Mouse (Mus musculus): ENCODE data around the gene Sod2. TPM values are rescaled to one million over a fixed set of nuclear protein-coding genes. Genes with fewer than 3 reads are reported as not detected.
"Not testable (repeated sequence)": the region's sequence is repeated elsewhere in the genome, so short reads cannot be mapped to it uniquely, and the experiment has no call there.

Gene Sod2
- polyA plus RNA-seq, 1 experiment from 2014 or later, result 136 TPM

DNA sequence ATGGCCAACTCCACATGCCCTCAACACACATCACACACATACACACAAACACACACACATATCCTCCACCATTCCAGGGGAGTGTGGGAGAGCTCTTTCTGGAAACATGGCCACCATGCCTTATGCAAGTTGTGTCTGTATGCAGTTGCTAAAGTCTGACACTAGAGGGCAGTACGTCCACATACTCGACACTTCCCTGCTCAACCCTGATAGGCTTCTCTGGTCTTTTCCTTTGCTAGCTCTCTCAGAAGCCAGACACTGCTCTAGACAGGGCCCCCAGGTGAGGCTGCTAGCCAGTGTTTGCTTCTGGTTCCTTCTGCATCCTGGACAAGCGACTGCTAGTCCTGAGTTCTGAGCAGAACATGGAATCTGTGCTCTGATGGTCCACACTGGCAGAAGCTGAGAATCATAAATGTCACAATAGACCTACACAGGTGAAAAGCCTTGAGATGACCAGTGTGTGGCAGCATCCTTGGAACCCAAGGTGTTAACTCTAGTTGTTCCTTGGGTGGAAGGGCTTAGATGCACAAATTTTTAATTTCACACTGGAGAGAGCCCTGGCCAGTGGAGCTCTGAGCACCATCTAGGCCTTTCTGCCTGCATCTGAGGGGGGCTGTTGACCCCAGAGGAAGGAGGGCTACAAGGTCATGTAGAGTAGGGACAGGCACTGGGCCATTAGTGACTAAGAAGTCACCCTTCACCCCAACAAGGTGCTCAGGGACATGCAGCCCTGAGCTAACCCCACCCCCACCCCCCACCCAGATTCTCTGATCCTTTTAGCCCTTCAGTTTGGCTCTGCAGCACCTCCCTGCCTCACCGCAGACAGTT is 37.4 kb downstream of the Sod2 start:
- DNase-seq (ENCODE audit: low spot score), result peak; percentile 42
- 7% methylated on average over 3 of the region's 4 CpGs for WGBS

GRCm38 (mm10) chr17:13052124-13052813 is 45.6 kb downstream of the Sod2 start, which contains the start of gene Gpr31b:
TSS of gene Gpr31b (minus strand) at chr17:13052296.
- not testable (repeated sequence) for H3K9me3 ChIP-seq (ENCODE audit: control insufficient read depth, low read length); H3K4me2 ChIP-seq (ENCODE audit: low read depth, low read length); H3K27me3 ChIP-seq (replicated peaks; ENCODE audit: control insufficient read depth, insufficient read depth, low read length); H3K27ac ChIP-seq (replicated peaks; ENCODE audit: low read depth, low read length); H3K4me3 ChIP-seq (ENCODE audit: low read depth, low read length); H3K9ac ChIP-seq (ENCODE audit: low read depth, low read length); H3K36me3 ChIP-seq (ENCODE audit: control insufficient read depth, insufficient read depth, low read length); DNase-seq (ENCODE audit: low spot score); ATAC-seq (ENCODE audit: low read depth); H3K4me1 ChIP-seq (ENCODE audit: control insufficient read depth, insufficient read depth, low read length)
- WGBS, result no CpG with 5 or more reads among the region's 8 CpGs

More for the DNA sequence above, 37.4 kb downstream of the Sod2 start:
- H3K4me2 ChIP-seq (ENCODE audit: low read depth, low read length); H3K4me3 ChIP-seq (ENCODE audit: low read depth, low read length); H3K9ac ChIP-seq (ENCODE audit: low read depth, low read length); H3K36me3 ChIP-seq (ENCODE audit: control insufficient read depth, insufficient read depth, low read length); H3K27ac ChIP-seq (replicated peaks; ENCODE audit: low read depth, low read length); H3K9me3 ChIP-seq (ENCODE audit: control insufficient read depth, low read length); H3K27me3 ChIP-seq (replicated peaks; ENCODE audit: control insufficient read depth, insufficient read depth, low read length); H3K4me1 ChIP-seq (ENCODE audit: control insufficient read depth, insufficient read depth, low read length): not testable (repeated sequence)
- peak; percentile 86 for ATAC-seq (ENCODE audit: low read depth)

DNA sequence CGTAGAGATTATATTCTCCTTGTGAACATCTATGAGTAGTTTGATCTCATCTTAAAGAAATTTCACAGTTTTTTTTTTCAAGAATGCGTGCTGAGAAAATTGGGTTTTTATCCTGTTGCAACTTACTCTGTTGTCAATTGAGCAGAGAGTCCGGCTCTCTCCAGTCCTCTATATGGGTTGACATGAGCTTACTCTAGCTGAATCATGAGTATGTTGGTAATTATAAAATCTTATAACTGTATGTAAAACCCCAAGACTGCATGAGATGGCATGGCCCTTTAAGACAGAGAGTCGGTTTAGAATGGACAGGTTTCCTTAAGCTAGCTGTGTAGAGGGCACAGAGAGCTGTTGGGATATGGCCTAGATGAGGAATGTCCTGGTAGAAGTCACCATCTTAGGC is 54.2 kb downstream of the Sod2 start, which contains the start of gene Tcp10b:
Gene Tcp10b (plus strand): TSS at position 301 of the 400 bp plus-strand sequence.
- H3K4me2 ChIP-seq (ENCODE audit: low read depth, low read length); H3K27me3 ChIP-seq (replicated peaks; ENCODE audit: control insufficient read depth, insufficient read depth, low read length); H3K4me3 ChIP-seq (ENCODE audit: low read depth, low read length); H3K9me3 ChIP-seq (ENCODE audit: control insufficient read depth, low read length); DNase-seq (ENCODE audit: low spot score); H3K4me1 ChIP-seq (ENCODE audit: control insufficient read depth, insufficient read depth, low read length); ATAC-seq (ENCODE audit: low read depth); H3K36me3 ChIP-seq (ENCODE audit: control insufficient read depth, insufficient read depth, low read length); H3K27ac ChIP-seq (replicated peaks; ENCODE audit: low read depth, low read length); H3K9ac ChIP-seq (ENCODE audit: low read depth, low read length): not testable (repeated sequence)
- 85% methylated on average over 4 of the region's 4 CpGs for WGBS

GRCm38 (mm10) chr17:13062882-13063281 is 56.2 kb downstream of the Sod2 start:
- WGBS, result 94% methylated on average over 2 of the region's 7 CpGs
- DNase-seq (ENCODE audit: low spot score); ATAC-seq (ENCODE audit: low read depth); H3K4me1 ChIP-seq (ENCODE audit: control insufficient read depth, insufficient read depth, low read length); H3K36me3 ChIP-seq (ENCODE audit: control insufficient read depth, insufficient read depth, low read length); H3K9me3 ChIP-seq (ENCODE audit: control insufficient read depth, low read length); H3K4me2 ChIP-seq (ENCODE audit: low read depth, low read length); H3K27me3 ChIP-seq (replicated peaks; ENCODE audit: control insufficient read depth, insufficient read depth, low read length); H3K9ac ChIP-seq (ENCODE audit: low read depth, low read length); H3K27ac ChIP-seq (replicated peaks; ENCODE audit: low read depth, low read length); H3K4me3 ChIP-seq (ENCODE audit: low read depth, low read length): not testable (repeated sequence)

DNA sequence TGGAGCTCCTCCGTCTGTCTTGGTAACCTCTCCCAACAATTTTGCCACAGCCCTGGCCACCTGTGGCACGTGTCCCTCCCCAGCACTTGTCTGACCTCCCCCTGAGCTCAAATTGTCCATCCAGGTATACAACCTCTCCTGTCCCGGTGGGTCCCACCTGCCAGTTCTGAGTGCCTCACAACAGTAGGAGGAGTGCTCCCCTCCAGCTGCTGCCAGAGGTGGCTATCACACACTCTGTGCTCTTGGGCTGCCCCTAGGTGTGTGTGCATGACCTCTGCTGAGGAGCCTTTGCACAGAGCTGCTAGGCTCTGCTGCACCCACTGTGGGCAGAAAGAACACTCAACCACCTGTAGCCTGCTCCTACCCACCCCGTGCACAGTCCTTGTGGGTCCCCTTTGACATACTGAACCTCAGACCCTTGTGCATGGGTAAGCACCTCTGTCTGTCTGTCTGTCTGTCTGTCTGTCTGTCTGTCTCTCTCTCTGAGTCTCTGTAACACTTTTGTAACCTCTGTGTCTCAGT is 61.3 kb downstream of the Sod2 start:
- not testable (repeated sequence) for DNase-seq (ENCODE audit: low spot score); H3K27ac ChIP-seq (replicated peaks; ENCODE audit: low read depth, low read length); H3K36me3 ChIP-seq (ENCODE audit: control insufficient read depth, insufficient read depth, low read length); ATAC-seq (ENCODE audit: low read depth); H3K4me2 ChIP-seq (ENCODE audit: low read depth, low read length); H3K4me3 ChIP-seq (ENCODE audit: low read depth, low read length); H3K9ac ChIP-seq (ENCODE audit: low read depth, low read length); H3K4me1 ChIP-seq (ENCODE audit: control insufficient read depth, insufficient read depth, low read length); H3K9me3 ChIP-seq (ENCODE audit: control insufficient read depth, low read length); H3K27me3 ChIP-seq (replicated peaks; ENCODE audit: control insufficient read depth, insufficient read depth, low read length)
- 80% methylated on average over 1 of the region's 4 CpGs for WGBS

- not testable (repeated sequence) for H3K4me3 ChIP-seq (ENCODE audit: low read depth, low read length); H3K36me3 ChIP-seq (ENCODE audit: control insufficient read depth, insufficient read depth, low read length); H3K4me2 ChIP-seq (ENCODE audit: low read depth, low read length); H3K27me3 ChIP-seq (replicated peaks; ENCODE audit: control insufficient read depth, insufficient read depth, low read length); H3K9me3 ChIP-seq (ENCODE audit: control insufficient read depth, low read length); ATAC-seq (ENCODE audit: low read depth); H3K9ac ChIP-seq (ENCODE audit: low read depth, low read length); DNase-seq (ENCODE audit: low spot score); H3K27ac ChIP-seq (replicated peaks; ENCODE audit: low read depth, low read length); H3K4me1 ChIP-seq (ENCODE audit: control insufficient read depth, insufficient read depth, low read length)
- WGBS, result 68% methylated on average over 3 of the region's 5 CpGs
Observed at GRCm38 (mm10) chr17:13069227-13069626, 62.6 kb downstream of the Sod2 start.

Other genes starting within 250 kb of the Sod2 start
- gene Igf2r, start 237.2 kb upstream of the Sod2 start, polyA plus RNA-seq (2014; fragmentation: Nextera tagmentation; extraction: Ambion mirVana), result 66.0 and 67.5 TPM in 2 replicates
- 0.99 and 2.1 TPM in 2 replicates for gene Mas1, start 138.7 kb upstream of the Sod2 start, polyA plus RNA-seq (2014; fragmentation: Nextera tagmentation; extraction: Ambion mirVana)
- gene Mrgprh, start 130.8 kb upstream of the Sod2 start, polyA plus RNA-seq (2014; fragmentation: Nextera tagmentation; extraction: Ambion mirVana), result 0.10 and 0.14 TPM in 2 replicates
- 1.9 and 2.8 TPM in 2 replicates for gene Pnldc1, start 96.6 kb upstream of the Sod2 start, polyA plus RNA-seq (2014; fragmentation: Nextera tagmentation; extraction: Ambion mirVana)
- 408 and 423 TPM in 2 replicates for gene Tcp1, start 91.1 kb upstream of the Sod2 start, polyA plus RNA-seq (2014; fragmentation: Nextera tagmentation; extraction: Ambion mirVana)
- gene Mrpl18, start 90.5 kb upstream of the Sod2 start, polyA plus RNA-seq (2014; fragmentation: Nextera tagmentation; extraction: Ambion mirVana), result 118 and 123 TPM in 2 replicates
- 0.80 and 0.88 TPM in 2 replicates for gene Acat3, start 66.2 kb upstream of the Sod2 start, polyA plus RNA-seq (2014; fragmentation: Nextera tagmentation; extraction: Ambion mirVana)
- 85.8 and 98.2 TPM in 2 replicates for gene Acat2, start 46.1 kb upstream of the Sod2 start, polyA plus RNA-seq (2014; fragmentation: Nextera tagmentation; extraction: Ambion mirVana)
- gene Wtap, start 12.7 kb upstream of the Sod2 start, polyA plus RNA-seq (2014; fragmentation: Nextera tagmentation; extraction: Ambion mirVana), result 118 and 121 TPM in 2 replicates
- gene Gpr31b, start 45.5 kb downstream of the Sod2 start, polyA plus RNA-seq (2014; fragmentation: Nextera tagmentation; extraction: Ambion mirVana), result not detected in 2 replicates
- gene Tcp10b, start 54.3 kb downstream of the Sod2 start, polyA plus RNA-seq (2014; fragmentation: Nextera tagmentation; extraction: Ambion mirVana), result 0.39 TPM in 1 of 2 replicates, not detected in the other
- 0.08 TPM in 1 of 2 replicates, not detected in the other for gene Unc93a, start 125.0 kb downstream of the Sod2 start, polyA plus RNA-seq (2014; fragmentation: Nextera tagmentation; extraction: Ambion mirVana)
- gene Smok2a, start 214.3 kb downstream of the Sod2 start, polyA plus RNA-seq (2014; fragmentation: Nextera tagmentation; extraction: Ambion mirVana), result not detected in 2 replicates
- not detected in 2 replicates for gene Smok2b, start 223.4 kb downstream of the Sod2 start, polyA plus RNA-seq (2014; fragmentation: Nextera tagmentation; extraction: Ambion mirVana)